Mouse (Mus musculus) limb, embryonic 11.5 days (tissue): ENCODE data around the gene Tmem150a. TPM values are rescaled to one million over a fixed set of nuclear protein-coding genes. Genes with fewer than 3 reads are reported as not detected.

Experiments
- ATAC-seq: fragments of 200-750 bp; cut with Nextera tagmentation; 2 replicates; pipeline ENCODE4 v1.8.0; 2017; ENCODE audit warnings: low read depth; ENCODE audit not compliant: insufficient number of reproducible peaks, low FRiP score, low TSS enrichment
- DNase-seq: peaks from one replicate; pipeline ENCODE4 v3.0.0-alpha.2; 2015; ENCODE audit warnings: low spot score
- H3K27ac ChIP-seq: fragments of 300-500 bp; sonication (generic); replicated peaks from 2 replicates; pipeline ENCODE4 v1.5.1; 2014; ENCODE audit warnings: low read depth, mild to moderate bottlenecking, low read length
- H3K27me3 ChIP-seq: fragments of 300-500 bp; sonication (generic); 2 replicates; pipeline ENCODE4 v1.6.1; 2014; ENCODE audit warnings: mild to moderate bottlenecking, low read length, mixed read lengths; ENCODE audit not compliant: control insufficient read depth, insufficient read depth
- H3K36me3 ChIP-seq: fragments of 300-500 bp; sonication (generic); 2 replicates; pipeline ENCODE4 v1.6.1; 2014; ENCODE audit warnings: mild to moderate bottlenecking, low read length, moderate library complexity, mixed read lengths; ENCODE audit not compliant: control insufficient read depth, insufficient read depth
- H3K4me1 ChIP-seq: fragments of 300-500 bp; sonication (generic); 2 replicates; pipeline ENCODE4 v1.6.1; 2014; ENCODE audit warnings: low read length, mixed read lengths; ENCODE audit not compliant: control insufficient read depth, insufficient read depth
- H3K4me2 ChIP-seq: fragments of 300-500 bp; sonication (generic); 2 replicates; pipeline ENCODE4 v1.6.1; 2014; ENCODE audit warnings: low read depth, mild to moderate bottlenecking, moderate library complexity; ENCODE audit not compliant: severe bottlenecking
- H3K4me3 ChIP-seq: fragments of 300-500 bp; sonication (generic); 2 replicates; pipeline ENCODE4 v1.5.1; 2014; ENCODE audit warnings: low read depth, low read length
- H3K9ac ChIP-seq: fragments of 300-500 bp; sonication (generic); 2 replicates; pipeline ENCODE4 v1.6.1; 2014; ENCODE audit warnings: mild to moderate bottlenecking, low read length
- H3K9me3 ChIP-seq: fragments of 300-500 bp; sonication (generic); 2 replicates; pipeline ENCODE4 v1.6.1; 2016; ENCODE audit warnings: low read length; ENCODE audit not compliant: control insufficient read depth
- WGBS: fragments of 180-500 bp; shearing (Covaris S2); extraction: QIAGEN DNeasy Blood & Tissue Kit; methylation state at CpG from one replicate; pipeline ENCODE4 v1.1.7; 2014; 5-methylcytosine and 5-hydroxymethylcytosine counted together
- polyA plus RNA-seq: library from polyadenylated mRNA; unstranded; fragments of >200 nt; fragmentation: Nextera tagmentation; extraction: Ambion mirVana; gene quantifications from 2 replicates; pipeline ENCODE4 v1.2.1, GENCODE M21; 2014

The Tmem150a gene
- polyA plus RNA-seq = 10.7 and 10.8 TPM in 2 replicates

- under 1% methylated on average over 70 of the region's 71 CpGs for WGBS
- Histone ChIP-seq H3K9me3 (no peaks in the 10 kb centered on the region), H3K27ac (no peak within 1 kb of the TSS), H3K4me1 (peaks cover 7% of the 10 kb centered on the region; the same call in 1 of the 2 replicates), H3K4me2 (peak within 1 kb of the TSS; percentile 95), H3K9ac (peak within 1 kb of the TSS; percentile 68), H3K27me3 (no peaks in the 10 kb centered on the region), H3K4me3 (peak within 1 kb of the TSS; percentile 59), H3K36me3 (peaks cover 6% of the 10 kb centered on the region)
- peak; percentile 81 for ATAC-seq
- DNase-seq = peak; percentile 81
Observed at GRCm38 (mm10) chr6:72355066-72355911, at the start of gene Tmem150a. Gene Tmem150a, plus strand, starts transcription at chr6:72355447.

- 91% methylated on average over 3 of the region's 3 CpGs for WGBS
- ATAC-seq = no peak
Observed at GRCm38 (mm10) chr6:72312198-72312597, 43.0 kb upstream of the Tmem150a start.

GRCm38 (mm10) chr6:72313124-72313867 lies 42.0 kb upstream of the Tmem150a start:
- DNase-seq = no peak
- Histone ChIP-seq H3K4me1 (no peaks in the 10 kb centered on the region), H3K9me3 (no peaks in the 10 kb centered on the region), H3K27me3 (no peaks in the 10 kb centered on the region), H3K4me3 (no peak overlapping the region), H3K27ac (no peak overlapping the region), H3K36me3 (peaks cover 5% of the 10 kb centered on the region; the same call in 1 of the 2 replicates), H3K4me2 (no peak overlapping the region), H3K9ac (no peak overlapping the region)
- 94% methylated on average over 11 of the region's 11 CpGs for WGBS
- ATAC-seq = no peak

More at GRCm38 (mm10) chr6:72312198-72312597, 43.0 kb upstream of the Tmem150a start:
- no peaks in the 10 kb centered on the region for H3K9me3 ChIP-seq
- H3K27me3 ChIP-seq = no peaks in the 10 kb centered on the region
- no peaks in the 10 kb centered on the region; the same call in 1 of the 2 replicates for H3K36me3 ChIP-seq
- no peak overlapping the region for H3K9ac ChIP-seq
- no peak overlapping the region for H3K4me2 ChIP-seq
- no peak overlapping the region for H3K27ac ChIP-seq
- H3K4me3 ChIP-seq = no peak overlapping the region
- DNase-seq = no peak
- H3K4me1 ChIP-seq = no peaks in the 10 kb centered on the region

GRCm38 (mm10) chr6:72315384-72315783 lies 39.9 kb upstream of the Tmem150a start:
- no peaks in the 10 kb centered on the region for H3K4me1 ChIP-seq
- peaks cover 9% of the 10 kb centered on the region for H3K36me3 ChIP-seq

GRCm38 (mm10) chr6:72316044-72316443 lies 39.2 kb upstream of the Tmem150a start:
- H3K4me2 ChIP-seq = no peak overlapping the region
- no peaks in the 10 kb centered on the region for H3K9me3 ChIP-seq
- peaks cover 14% of the 10 kb centered on the region for H3K36me3 ChIP-seq
- H3K27ac ChIP-seq = no peak overlapping the region
- DNase-seq (no peak), ATAC-seq (no peak)
- no peaks in the 10 kb centered on the region for H3K4me1 ChIP-seq
- no peaks in the 10 kb centered on the region for H3K27me3 ChIP-seq
- no peak overlapping the region for H3K4me3 ChIP-seq
- WGBS = 77% methylated on average over 1 of the region's 1 CpGs
- no peak overlapping the region for H3K9ac ChIP-seq

More at GRCm38 (mm10) chr6:72315384-72315783, 39.9 kb upstream of the Tmem150a start:
- H3K9ac ChIP-seq = no peak overlapping the region
- no peaks in the 10 kb centered on the region for H3K27me3 ChIP-seq
- DNase-seq = no peak
- WGBS = 89% methylated on average over 2 of the region's 2 CpGs
- no peak overlapping the region for H3K4me3 ChIP-seq
- H3K4me2 ChIP-seq = no peak overlapping the region
- no peaks in the 10 kb centered on the region for H3K9me3 ChIP-seq
- ATAC-seq = no peak
- H3K27ac ChIP-seq = no peak overlapping the region

GRCm38 (mm10) chr6:72318440-72318839 lies 36.8 kb upstream of the Tmem150a start:
- no peak overlapping the region for H3K4me3 ChIP-seq
- H3K27ac ChIP-seq = no peak overlapping the region
- no peaks in the 10 kb centered on the region for H3K9me3 ChIP-seq
- no peak for DNase-seq
- no peak overlapping the region for H3K9ac ChIP-seq
- no peaks in the 10 kb centered on the region for H3K4me1 ChIP-seq
- H3K4me2 ChIP-seq = no peak overlapping the region
- H3K27me3 ChIP-seq = no peaks in the 10 kb centered on the region
- H3K36me3 ChIP-seq = peaks cover 16% of the 10 kb centered on the region
- WGBS = 74% methylated on average over 5 of the region's 5 CpGs
- no peak for ATAC-seq

GRCm38 (mm10) chr6:72319019-72319418 lies 36.2 kb upstream of the Tmem150a start:
- Histone ChIP-seq H3K4me2 (no peak overlapping the region), H3K9ac (no peak overlapping the region), H3K4me3 (no peak overlapping the region), H3K9me3 (no peaks in the 10 kb centered on the region), H3K27me3 (no peaks in the 10 kb centered on the region), H3K27ac (no peak overlapping the region), H3K4me1 (no peaks in the 10 kb centered on the region), H3K36me3 (peaks cover 16% of the 10 kb centered on the region)
- no peak for ATAC-seq
- peak; percentile 48 for DNase-seq
- 89% methylated on average over 11 of the region's 11 CpGs for WGBS

- Histone ChIP-seq H3K27me3 (no peaks in the 10 kb centered on the region), H3K4me3 (no peak overlapping the region), H3K4me1 (no peaks in the 10 kb centered on the region), H3K4me2 (no peak overlapping the region), H3K9ac (no peak overlapping the region), H3K27ac (no peak overlapping the region), H3K9me3 (no peaks in the 10 kb centered on the region), H3K36me3 (peaks cover 27% of the 10 kb centered on the region)
- no peak for ATAC-seq
- 92% methylated on average over 3 of the region's 3 CpGs for WGBS
- no peak for DNase-seq
Observed at GRCm38 (mm10) chr6:72322936-72323335, 32.3 kb upstream of the Tmem150a start.
